Mouse (Mus musculus) thymus, postnatal 0 days (tissue): ENCODE measurements around the gene Slc2a6. TPM values are rescaled to one million over a fixed set of nuclear protein-coding genes. Genes with fewer than 3 reads are reported as not detected.

ENCODE experiments used
- polyA plus RNA-seq: library from polyadenylated mRNA; unstranded; fragments of >200 nt; fragmentation: Nextera tagmentation; extraction: Ambion mirVana; gene quantifications from 2 replicates; pipeline ENCODE4 v1.2.1, GENCODE M21; 2015

The Slc2a6 gene
- polyA plus RNA-seq, 1 experiment from 2014 or later = 2.6 TPM

Other genes with a start within 250 kb of the Slc2a6 start
- gene Abo, start 163.0 kb downstream of the Slc2a6 start, polyA plus RNA-seq = not detected in 2 replicates
- gene Surf6, start 125.1 kb downstream of the Slc2a6 start, polyA plus RNA-seq = 31.4 and 31.6 TPM in 2 replicates
- gene Med22, start 117.3 kb downstream of the Slc2a6 start, polyA plus RNA-seq = 28.5 and 30.7 TPM in 2 replicates
- gene Rpl7a, start 117.2 kb downstream of the Slc2a6 start, polyA plus RNA-seq = 763 and 778 TPM in 2 replicates
- gene Surf2, start 111.6 kb downstream of the Slc2a6 start, polyA plus RNA-seq = 46.7 and 48.3 TPM in 2 replicates
- 76.9 and 78.2 TPM in 2 replicates for gene Surf1, start 111.5 kb downstream of the Slc2a6 start, polyA plus RNA-seq
- 168 and 172 TPM in 2 replicates for gene Surf4, start 94.1 kb downstream of the Slc2a6 start, polyA plus RNA-seq
- 0.53 and 0.57 TPM in 2 replicates for gene Stkld1, start 94.0 kb downstream of the Slc2a6 start, polyA plus RNA-seq
- 55.9 and 56.2 TPM in 2 replicates for gene Rexo4, start 63.6 kb downstream of the Slc2a6 start, polyA plus RNA-seq
- 0.14 and 0.25 TPM in 2 replicates for gene Adamts13, start 54.6 kb downstream of the Slc2a6 start, polyA plus RNA-seq
- 33.4 and 37.3 TPM in 2 replicates for gene Cacfd1, start 18.1 kb downstream of the Slc2a6 start, polyA plus RNA-seq
- gene Mymk, start 44.2 kb upstream of the Slc2a6 start, polyA plus RNA-seq = 1.1 and 1.3 TPM in 2 replicates
- gene Adamtsl2, start 51.4 kb upstream of the Slc2a6 start, polyA plus RNA-seq = 2.0 and 2.1 TPM in 2 replicates
- gene Fam163b, start 114.5 kb upstream of the Slc2a6 start, polyA plus RNA-seq = 1.2 and 1.4 TPM in 2 replicates
- 0.08 and 0.15 TPM in 2 replicates for gene Dbh, start 137.2 kb upstream of the Slc2a6 start, polyA plus RNA-seq
- 3.2 and 3.6 TPM in 2 replicates for gene Sardh, start 220.3 kb upstream of the Slc2a6 start, polyA plus RNA-seq